Mouse (Mus musculus) left cerebral cortex, postnatal 14 days (tissue): ENCODE measurements around the gene Kirrel3. TPM values are rescaled to one million over a fixed set of nuclear protein-coding genes. Genes with fewer than 3 reads are reported as not detected.

Experiments
- DNase-seq, 2 experiments: peaks; one replicate each; pipeline ENCODE4 v3.0.0; 2021 to 2022; ENCODE audit warnings: low spot score in 2 of 2, mixed read lengths in 1 of 2
- intact Hi-C: fragments of 180-260 bp; cut with DNase I; formaldehyde crosslinking; loops from one replicate; pipeline ENCODE4 v1.15.1; 2025
- long read RNA-seq, 2 experiments: library from polyadenylated mRNA; stranded (forward); transcript quantifications; one replicate each; pipeline ENCODE4 v2.0.0; 2021
- total RNA-seq, 2 experiments: library from RNA; stranded (reverse); gene quantifications; 2 replicates each; pipeline ENCODE4 v1.2.3; 2021

Kirrel3 gene
- total RNA-seq: 10 to 100 TPM; 72.5 to 75.9 TPM
- long read RNA-seq, experiment 1, partial matches to known transcripts: 42 of 61 reads
- long read RNA-seq, experiment 1, other reads (novel, unspliced or antisense): 19 of 61 reads
- long read RNA-seq, experiment 2, partial matches to known transcripts: 48 of 59 reads
- long read RNA-seq, experiment 2, other reads (novel, unspliced or antisense): 11 of 59 reads

- peak; percentile 82 to 84 for DNase-seq
- intact Hi-C loops: loop anchor here (2.0 to 10.0 kb wide), 3 partner anchors 74 to 1227 kb away; no protein-coding TSS in a partner anchor
These were observed at the start of gene Kirrel3 for GRCm38 (mm10) chr9:34485759-34486431. Gene Kirrel3 (plus strand): TSS chr9:34485894.

GRCm38 (mm10) chr9:34440721-34441120, 45.0 kb upstream of the Kirrel3 start:
- intact Hi-C loops: no loop called here
- no peak for DNase-seq

DNA sequence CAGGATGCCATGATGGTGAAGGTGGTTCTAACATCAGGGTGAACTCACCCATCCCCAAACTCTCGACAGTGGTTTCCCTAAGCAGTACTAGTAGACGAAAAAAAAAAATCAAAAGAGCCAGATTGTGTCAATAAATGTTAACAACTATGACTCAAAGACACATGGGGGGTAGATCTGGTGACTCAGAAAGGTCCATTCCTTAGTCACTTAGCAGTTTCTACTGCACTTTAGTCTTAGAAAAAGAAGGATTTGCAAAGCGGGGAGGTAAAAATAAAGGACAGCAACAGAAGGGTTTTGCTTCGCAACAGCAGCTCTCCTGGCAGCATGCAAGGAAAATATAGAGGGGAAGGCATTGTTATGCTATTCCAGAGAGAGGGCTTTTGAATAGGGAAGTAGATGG, 41.7 kb upstream of the Kirrel3 start:
- intact Hi-C loops: no loop called here
- DNase-seq: peak in 1 of 2 experiments; percentile 35

- intact Hi-C loops: no loop called here
These were observed 39.0 kb upstream of the Kirrel3 start for GRCm38 (mm10) chr9:34446497-34447350.

DNA sequence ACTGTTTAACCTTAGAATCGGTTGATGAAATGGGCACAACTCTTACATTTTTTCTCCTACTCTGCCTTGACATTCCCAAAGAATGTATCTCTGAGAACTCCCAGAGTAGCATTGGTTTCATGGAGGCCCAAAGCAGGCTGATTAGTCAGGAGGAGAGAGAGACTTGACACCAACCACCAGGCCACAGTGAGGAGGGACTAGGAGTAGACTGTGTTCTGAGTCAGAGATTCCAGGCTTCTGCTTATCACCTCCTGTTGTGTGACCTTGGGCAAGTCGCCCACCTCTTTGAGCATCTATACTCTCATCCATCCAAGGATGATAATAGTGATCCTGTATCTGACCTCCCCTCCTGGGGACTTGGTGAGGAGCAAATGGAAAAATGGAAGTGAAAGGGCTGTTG, 38.0 kb upstream of the Kirrel3 start:
- no peak for DNase-seq
- intact Hi-C loops: no loop called here

More at GRCm38 (mm10) chr9:34446497-34447350, 39.0 kb upstream of the Kirrel3 start:
- no peak for DNase-seq

- DNase-seq: no peak
- intact Hi-C loops: no loop called here
These were observed 37.2 kb upstream of the Kirrel3 start for GRCm38 (mm10) chr9:34448467-34448866.

DNA sequence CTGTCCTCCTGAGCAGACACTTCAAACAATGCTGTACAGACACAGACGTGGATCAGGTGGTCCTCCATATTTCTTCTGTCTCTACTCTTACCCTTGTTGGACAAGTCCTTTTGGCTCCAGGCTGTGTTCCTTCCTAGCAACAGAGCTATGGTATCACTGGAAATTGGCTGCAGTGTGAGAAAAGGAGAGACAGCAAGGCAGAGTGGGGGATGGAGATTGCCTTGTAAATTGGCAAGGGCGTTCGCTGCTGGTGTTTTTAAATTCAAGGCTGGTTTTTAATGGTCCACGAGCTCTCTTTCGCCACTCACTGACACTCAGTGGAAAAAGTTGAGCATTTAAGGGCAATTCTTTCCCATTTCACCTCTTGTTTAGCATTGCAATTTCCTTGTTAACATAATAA, 27.5 kb upstream of the Kirrel3 start:
- intact Hi-C loops: no loop called here
- DNase-seq: no peak

- intact Hi-C loops: no loop called here
- DNase-seq: no peak
These were observed 25.7 kb upstream of the Kirrel3 start for GRCm38 (mm10) chr9:34459968-34460367.

DNA sequence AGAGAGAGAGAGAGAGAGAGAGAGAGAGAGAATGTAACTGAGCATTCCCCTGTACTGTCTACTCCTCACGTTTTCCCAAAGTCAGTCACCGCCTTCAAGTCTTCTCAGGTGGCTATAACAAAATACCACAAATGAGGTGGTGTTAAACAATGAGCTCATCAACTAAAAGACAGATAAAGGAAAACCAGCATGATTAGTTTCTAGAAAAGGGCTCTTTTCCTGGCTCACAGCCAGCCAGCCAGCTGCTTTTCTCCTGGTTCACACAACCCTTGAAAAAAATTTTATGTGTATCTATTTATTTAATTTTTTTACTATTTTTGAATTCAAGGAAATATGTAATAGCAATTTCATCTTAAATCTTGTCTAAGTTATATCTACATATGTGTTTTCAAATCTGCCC, 22.0 kb upstream of the Kirrel3 start:
- no peak for DNase-seq
- intact Hi-C loops: no loop called here

- DNase-seq: no peak
- intact Hi-C loops: no loop called here
These were observed 19.6 kb upstream of the Kirrel3 start for GRCm38 (mm10) chr9:34466058-34466457.

DNA sequence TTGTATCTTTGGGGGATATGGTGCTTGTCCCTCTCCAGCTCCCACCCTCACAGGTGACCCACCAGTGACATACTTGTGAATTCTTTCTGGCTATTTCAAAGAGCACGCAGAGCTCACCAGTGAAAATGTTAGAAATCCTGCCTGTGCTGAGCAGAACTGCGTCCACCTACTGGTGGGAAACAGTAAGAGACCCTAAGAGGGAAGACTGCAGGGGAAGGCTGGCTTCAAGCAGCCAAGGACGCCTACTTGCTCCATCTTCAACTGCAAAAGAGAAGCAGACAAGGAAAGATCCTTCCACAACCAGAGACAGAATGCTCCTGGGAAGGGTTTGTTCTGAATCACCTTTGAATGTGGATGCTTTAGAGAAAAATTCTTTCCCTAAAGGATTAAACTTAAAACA, 16.5 kb upstream of the Kirrel3 start:
- intact Hi-C loops: no loop called here
- peak in 1 of 2 experiments; percentile 45 for DNase-seq

DNA sequence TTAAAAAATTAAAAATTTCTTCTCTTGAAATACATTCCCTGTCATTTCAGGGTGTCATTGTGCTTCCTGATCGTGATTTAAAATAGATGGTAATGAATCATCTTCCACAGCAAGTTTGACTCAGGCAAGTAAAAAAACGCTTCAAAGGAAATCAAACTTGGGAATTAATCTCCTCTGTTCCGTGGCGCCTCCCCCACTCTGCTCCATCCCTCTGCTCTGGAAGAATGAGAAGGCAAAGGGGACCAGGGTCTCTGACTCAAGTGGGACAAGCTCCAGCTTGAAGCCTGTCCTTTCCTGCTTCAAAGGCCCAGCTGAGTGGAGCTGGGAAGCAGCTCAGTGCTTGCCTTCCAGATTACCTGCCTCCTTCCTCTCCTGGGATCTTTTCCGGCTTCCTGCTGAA, 9.5 kb upstream of the Kirrel3 start:
- intact Hi-C loops: no loop called here

GRCm38 (mm10) chr9:34478494-34478893, 7.2 kb upstream of the Kirrel3 start:
- DNase-seq: no peak
- intact Hi-C loops: no loop called here

More for the DNA sequence above, 9.5 kb upstream of the Kirrel3 start:
- DNase-seq: no peak

DNA sequence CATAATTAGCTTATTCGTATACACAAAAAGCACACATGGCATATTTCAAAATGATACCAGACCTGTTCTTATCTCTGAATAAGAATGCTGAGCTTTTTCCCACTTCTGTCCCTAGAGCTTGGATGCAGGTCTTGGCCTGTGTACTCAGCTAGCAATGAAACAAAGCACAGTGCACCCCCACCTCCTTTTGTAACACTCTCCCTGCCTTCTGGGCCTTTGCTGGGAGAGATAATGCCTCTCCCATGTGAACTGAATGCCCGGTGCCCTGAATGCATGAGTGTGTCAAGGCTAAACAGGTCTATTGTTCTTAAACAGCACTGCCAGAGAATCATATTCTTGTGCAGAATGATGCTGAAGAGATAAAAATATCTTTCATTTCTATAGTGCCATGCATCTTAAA, 2.5 kb upstream of the Kirrel3 start:
- intact Hi-C loops: loop anchor here (10.0 kb wide), 1 partner anchor 428 kb away; no protein-coding TSS in a partner anchor
- DNase-seq: no peak

DNA sequence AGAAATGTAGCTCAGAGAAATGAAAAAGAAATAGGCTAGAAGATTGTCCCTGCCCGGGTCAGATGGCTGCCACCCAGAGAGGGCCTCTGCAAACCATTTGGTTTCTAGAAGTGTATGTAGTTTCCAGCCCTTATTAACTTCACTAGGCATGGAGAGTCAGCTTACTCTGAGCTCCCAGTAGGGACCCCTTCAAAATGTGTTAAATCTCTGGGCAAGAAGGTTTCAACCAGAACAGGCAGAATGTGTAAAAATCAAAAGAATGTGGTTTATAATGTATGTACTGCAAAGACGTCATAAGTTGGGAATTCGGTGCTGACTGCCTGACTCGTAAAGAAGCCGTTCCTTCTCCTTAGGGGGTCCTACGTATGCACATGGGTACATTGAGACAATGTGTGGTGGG, 1.0 kb upstream of the Kirrel3 start:
- intact Hi-C loops: loop anchor here (5.0 to 10.0 kb wide), 2 partner anchors 72 to 430 kb away; no protein-coding TSS in a partner anchor

DNA sequence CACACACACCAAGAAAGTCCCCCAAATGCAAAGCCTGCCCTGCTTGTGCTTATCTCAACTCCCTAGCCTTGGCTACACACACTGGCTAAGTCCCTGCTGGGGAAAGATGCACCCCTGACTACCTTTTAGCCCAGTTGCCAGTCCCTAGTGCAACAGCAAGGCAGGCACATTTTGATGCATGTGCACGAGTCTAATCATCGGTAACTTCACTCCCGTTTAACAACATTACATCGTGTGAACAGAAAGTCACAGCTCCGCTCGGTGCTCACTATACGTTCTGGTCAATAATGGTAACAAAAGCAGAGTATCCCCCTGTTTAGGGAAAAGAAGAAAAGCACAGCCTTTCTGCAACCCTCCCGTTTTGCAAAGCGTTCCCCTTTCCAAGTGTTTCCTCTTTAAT, 2.6 kb downstream of the Kirrel3 start:
- intact Hi-C loops: loop anchor here (5.0 to 10.0 kb wide), 2 partner anchors 76 to 433 kb away; no protein-coding TSS in a partner anchor

More for the DNA sequence above, 1.0 kb upstream of the Kirrel3 start:
- DNase-seq: no peak

DNA sequence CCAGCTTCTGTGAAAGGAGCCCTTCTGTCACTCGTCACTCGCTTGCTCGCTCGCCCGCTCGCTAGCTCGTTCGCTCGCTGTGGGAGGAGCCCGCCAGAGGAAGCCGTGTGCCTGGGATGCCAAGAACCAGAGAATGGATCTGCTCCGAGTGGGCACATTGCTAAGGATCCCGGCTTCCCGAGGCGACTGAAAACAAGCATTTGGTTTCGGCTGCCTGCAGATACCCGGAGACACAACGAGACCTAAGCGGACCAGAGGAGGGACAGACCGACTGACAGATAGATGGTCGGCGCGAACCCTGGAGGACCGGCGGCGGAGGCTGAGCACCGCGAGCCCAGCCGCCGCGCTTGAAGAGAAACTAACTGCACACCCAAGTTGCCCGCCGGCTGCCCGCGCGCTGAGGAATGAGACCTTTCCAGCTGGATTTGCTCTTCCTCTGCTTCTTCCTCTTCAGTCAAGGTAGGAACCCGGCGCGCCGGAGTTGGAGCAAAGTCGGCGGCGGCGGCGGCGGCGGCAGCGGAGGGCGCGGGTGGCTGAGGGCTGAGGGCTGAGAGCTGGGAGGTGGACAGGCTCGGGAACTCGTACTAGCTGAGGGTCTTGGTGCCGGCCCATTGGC, 3.1 kb downstream of the Kirrel3 start:
- peak; percentile 75 to 83 for DNase-seq
- intact Hi-C loops: loop anchor here (5.0 to 10.0 kb wide), 2 partner anchors 77 to 434 kb away; no protein-coding TSS in a partner anchor

More for the DNA sequence above, 2.6 kb downstream of the Kirrel3 start:
- DNase-seq: peak in 1 of 2 experiments; percentile 26

GRCm38 (mm10) chr9:34489316-34489710, 3.6 kb downstream of the Kirrel3 start:
- no peak for DNase-seq
- intact Hi-C loops: loop anchor here (5.0 to 10.0 kb wide), 2 partner anchors 77 to 435 kb away; no protein-coding TSS in a partner anchor

DNA sequence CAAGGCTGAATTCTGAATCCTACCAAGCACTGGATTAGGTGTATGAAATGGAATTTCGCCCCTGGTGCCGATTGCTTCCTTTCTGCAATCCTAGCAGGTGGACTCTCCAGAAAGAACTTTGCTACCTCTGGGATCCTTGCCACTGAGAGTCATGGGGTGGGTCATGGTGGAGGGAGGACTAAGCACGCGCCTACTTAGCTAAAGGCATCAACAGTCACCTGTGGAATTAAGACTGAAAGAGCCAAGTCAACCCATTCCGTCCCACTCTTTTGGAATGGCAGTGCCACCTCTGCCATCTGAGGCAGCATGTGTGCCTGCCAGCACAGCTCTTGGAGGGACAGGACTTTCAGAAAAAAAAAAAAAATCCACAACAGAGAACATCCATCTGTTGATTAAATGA, 4.1 kb downstream of the Kirrel3 start:
- intact Hi-C loops: loop anchor here (5.0 to 10.0 kb wide), 2 partner anchors 77 to 435 kb away; no protein-coding TSS in a partner anchor
- DNase-seq: no peak
